Mouse (Mus musculus) forebrain, embryonic 13.5 days (tissue): ENCODE measurements around the gene Gm9747. TPM values are rescaled to one million over a fixed set of nuclear protein-coding genes. Genes with fewer than 3 reads are reported as not detected.

Experiments
- ATAC-seq: fragments of 200-750 bp; cut with Nextera tagmentation; 2 replicates; pipeline ENCODE4 v1.8.0; 2017
- H3K27ac ChIP-seq: fragments of 300-500 bp; sonication (generic); 2 replicates; pipeline ENCODE4 v1.5.1; 2015; ENCODE audit warnings: inconsistent platforms, mild to moderate bottlenecking, moderate library complexity
- H3K27me3 ChIP-seq: fragments of 300-500 bp; sonication (generic); 2 replicates; pipeline ENCODE4 v1.6.1; 2015; ENCODE audit warnings: mild to moderate bottlenecking, inconsistent platforms
- H3K36me3 ChIP-seq: fragments of 300-500 bp; sonication (generic); 2 replicates; pipeline ENCODE4 v1.6.1; 2015; ENCODE audit warnings: mild to moderate bottlenecking, inconsistent platforms; ENCODE audit not compliant: poor library complexity, severe bottlenecking
- H3K4me1 ChIP-seq: fragments of 300-500 bp; sonication (generic); 2 replicates; pipeline ENCODE4 v1.6.1; 2015; ENCODE audit warnings: inconsistent platforms
- H3K4me2 ChIP-seq: fragments of 300-500 bp; sonication (generic); 2 replicates; pipeline ENCODE4 v1.6.1; 2015; ENCODE audit warnings: inconsistent platforms, mild to moderate bottlenecking, moderate library complexity
- H3K4me3 ChIP-seq: fragments of 300-500 bp; sonication (generic); 2 replicates; pipeline ENCODE4 v1.5.1; 2015; ENCODE audit warnings: mild to moderate bottlenecking, inconsistent platforms
- H3K9ac ChIP-seq: fragments of 300-500 bp; sonication (generic); 2 replicates; pipeline ENCODE4 v1.6.1; 2015; ENCODE audit warnings: mild to moderate bottlenecking, inconsistent platforms
- H3K9me3 ChIP-seq: fragments of 300-500 bp; sonication (generic); replicated peaks from 2 replicates; pipeline ENCODE4 v1.6.1; 2016; ENCODE audit warnings: inconsistent platforms
- WGBS: fragments of 180-500 bp; shearing (Covaris S2); methylation state at CpG from one replicate; pipeline ENCODE4 v1.1.7; 2015; 5-methylcytosine and 5-hydroxymethylcytosine counted together
- polyA plus RNA-seq: library from polyadenylated mRNA; unstranded; fragments of >200 nt; fragmentation: Nextera tagmentation; extraction: Ambion mirVana; gene quantifications from 2 replicates; pipeline ENCODE4 v1.2.1, GENCODE M21; 2015

Gm9747 gene
- polyA plus RNA-seq = 25.9 and 31.3 TPM in 2 replicates

DNA sequence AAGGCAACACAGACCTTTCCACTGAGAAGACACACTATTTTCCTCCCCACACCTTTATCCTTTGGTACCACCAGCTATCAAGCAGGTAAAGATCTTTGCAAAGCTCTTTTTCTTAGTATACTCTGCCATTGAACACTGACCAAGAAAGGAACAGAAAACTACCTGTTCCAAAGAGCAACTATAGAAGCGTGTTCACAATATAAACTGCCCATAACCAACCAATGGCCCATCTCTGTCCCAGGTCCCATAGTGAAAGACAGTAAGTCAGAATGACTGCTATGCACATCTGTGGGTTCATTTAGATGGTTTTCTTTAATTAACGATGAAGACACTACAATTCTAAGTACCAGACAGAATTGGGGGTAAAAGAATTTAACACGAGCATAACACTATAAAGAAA is at the start of gene Gm9747:
Gene Gm9747 (plus strand): TSS at position 301 of the 400 bp plus-strand sequence.
- Histone ChIP-seq H3K4me2 (no peak within 1 kb of the TSS), H3K27ac (no peak within 1 kb of the TSS), H3K9me3 (no peaks in the 10 kb centered on the region), H3K9ac (no peak within 1 kb of the TSS), H3K36me3 (peaks cover 27% of the 10 kb centered on the region), H3K27me3 (no peaks in the 10 kb centered on the region), H3K4me1 (no peaks in the 10 kb centered on the region), H3K4me3 (no peak within 1 kb of the TSS)
- ATAC-seq = no peak
- WGBS = 92% methylated on average over 3 of the region's 3 CpGs

DNA sequence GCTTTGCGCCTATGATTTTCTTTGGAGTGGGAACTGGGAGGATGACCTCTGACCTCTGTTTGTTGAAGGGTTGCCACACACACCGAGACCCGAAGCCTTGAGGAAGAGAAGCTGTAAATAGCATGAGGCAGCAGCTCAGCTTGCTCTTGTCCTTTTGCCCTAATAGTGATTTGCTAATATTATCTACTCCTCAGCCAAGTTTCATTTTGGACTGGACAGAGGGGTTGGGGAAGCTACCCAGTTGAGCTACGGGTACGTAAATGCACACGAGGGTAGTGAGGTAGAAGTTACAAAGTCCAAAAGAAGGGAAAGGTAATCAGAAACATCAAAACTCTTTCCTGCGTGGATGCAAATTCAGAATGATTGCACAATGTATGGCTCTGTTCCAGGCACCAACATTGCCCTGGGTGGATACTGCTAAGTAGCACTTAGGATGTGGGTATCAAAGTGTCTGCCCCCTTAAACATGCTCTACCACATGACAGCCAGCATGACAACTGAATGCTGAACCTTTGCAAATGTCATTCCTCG is 48.9 kb upstream of the Gm9747 start:
- 88% methylated on average over 8 of the region's 8 CpGs for WGBS
- Histone ChIP-seq H3K36me3 (no peaks in the 10 kb centered on the region), H3K27me3 (no peaks in the 10 kb centered on the region), H3K4me3 (no peak overlapping the region), H3K9ac (no peak overlapping the region), H3K9me3 (no peaks in the 10 kb centered on the region), H3K4me2 (no peak overlapping the region), H3K27ac (no peak overlapping the region), H3K4me1 (no peaks in the 10 kb centered on the region)
- no peak for ATAC-seq

DNA sequence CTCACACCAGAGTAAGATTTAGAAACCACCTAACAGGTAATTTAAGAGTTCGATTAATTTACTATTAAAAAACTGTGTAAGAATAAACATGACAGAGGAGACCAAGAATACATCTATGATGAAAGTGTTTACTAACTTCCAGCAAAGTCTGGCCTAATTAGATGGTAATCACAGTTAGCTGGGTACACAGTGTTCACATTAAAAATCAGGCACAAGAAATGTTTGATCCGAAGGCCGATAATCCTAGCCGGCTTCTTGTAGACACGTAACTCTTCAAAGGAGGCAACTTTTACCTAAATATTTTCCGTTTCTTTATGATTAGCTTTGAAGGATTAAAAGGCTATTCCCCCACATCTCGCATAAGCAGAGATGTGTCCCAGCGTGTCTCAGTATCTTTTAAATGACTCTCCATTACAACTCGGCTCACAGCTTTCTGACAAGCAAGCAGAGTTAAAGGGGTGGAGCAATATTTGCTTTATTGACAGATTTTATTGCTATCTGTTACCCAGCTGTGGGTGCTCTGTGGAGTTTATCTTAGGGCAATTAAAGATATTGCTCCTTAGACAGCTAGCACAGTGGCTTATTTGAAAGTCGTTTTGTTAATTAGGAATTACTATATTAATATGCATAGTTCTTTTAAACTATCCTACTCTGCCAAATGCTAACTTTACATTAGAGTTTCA is 44.2 kb upstream of the Gm9747 start:
- Histone ChIP-seq H3K9me3 (no peaks in the 10 kb centered on the region), H3K36me3 (no peaks in the 10 kb centered on the region), H3K4me1 (peaks cover 7% of the 10 kb centered on the region; the same call in 1 of the 2 replicates), H3K9ac (no peak overlapping the region), H3K4me2 (no peak overlapping the region), H3K27ac (no peak overlapping the region), H3K4me3 (no peak overlapping the region), H3K27me3 (no peaks in the 10 kb centered on the region)
- 82% methylated on average over 10 of the region's 10 CpGs for WGBS
- ATAC-seq = no peak

DNA sequence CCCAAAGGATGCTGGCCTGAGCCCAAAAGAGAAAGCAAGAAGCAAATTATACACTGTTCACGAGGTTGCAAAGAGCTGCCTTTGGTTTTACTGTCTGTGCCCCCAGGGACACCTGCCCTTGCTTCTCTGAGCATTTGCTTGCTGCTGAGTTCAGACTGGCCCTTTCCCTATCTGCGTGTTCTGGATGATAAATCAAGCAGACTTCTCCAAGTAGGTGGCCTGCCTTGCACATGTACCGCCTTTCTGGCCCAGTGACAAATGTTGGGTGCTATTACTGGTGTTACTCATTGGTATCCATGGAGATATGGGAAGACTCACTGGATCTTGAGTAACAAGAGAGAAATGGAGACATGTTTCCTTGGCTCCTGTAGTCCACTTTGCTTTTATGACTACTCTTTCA is 43.4 kb upstream of the Gm9747 start:
- WGBS = 57% methylated on average over 3 of the region's 3 CpGs
- Histone ChIP-seq H3K4me3 (no peak overlapping the region), H3K4me1 (peaks cover 7% of the 10 kb centered on the region; the same call in 1 of the 2 replicates), H3K9me3 (no peaks in the 10 kb centered on the region), H3K4me2 (no peak overlapping the region), H3K27ac (no peak overlapping the region), H3K36me3 (no peaks in the 10 kb centered on the region), H3K27me3 (no peaks in the 10 kb centered on the region), H3K9ac (no peak overlapping the region)
- no peak for ATAC-seq

DNA sequence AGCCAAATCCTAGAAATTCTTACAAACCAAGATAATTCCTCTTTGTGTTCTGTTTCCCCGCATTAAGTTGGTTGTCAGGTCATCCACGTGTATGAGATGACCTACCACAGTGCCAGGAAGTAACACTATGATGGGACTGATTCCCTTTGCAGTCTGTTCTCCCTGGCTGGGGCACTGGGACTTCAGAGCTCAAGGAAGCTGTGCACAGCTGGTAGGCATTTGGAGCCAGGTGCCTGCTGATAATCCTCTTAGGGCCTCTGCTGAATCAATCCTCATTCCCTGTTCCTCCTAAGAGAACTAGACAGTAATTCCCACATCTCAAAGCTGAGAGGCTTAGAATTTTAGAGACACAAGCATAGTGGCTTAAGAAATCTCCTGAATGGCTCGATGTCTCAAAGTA is 41.3 kb upstream of the Gm9747 start:
- no peaks in the 10 kb centered on the region for H3K9me3 ChIP-seq
- no peaks in the 10 kb centered on the region for H3K27me3 ChIP-seq
- H3K36me3 ChIP-seq = no peaks in the 10 kb centered on the region
- H3K4me2 ChIP-seq = no peak overlapping the region
- H3K27ac ChIP-seq = no peak overlapping the region
- ATAC-seq = no peak
- no peak overlapping the region for H3K4me3 ChIP-seq
- WGBS = 16% methylated on average over 3 of the region's 3 CpGs
- H3K4me1 ChIP-seq = peaks cover 7% of the 10 kb centered on the region; the same call in 1 of the 2 replicates
- no peak overlapping the region for H3K9ac ChIP-seq

DNA sequence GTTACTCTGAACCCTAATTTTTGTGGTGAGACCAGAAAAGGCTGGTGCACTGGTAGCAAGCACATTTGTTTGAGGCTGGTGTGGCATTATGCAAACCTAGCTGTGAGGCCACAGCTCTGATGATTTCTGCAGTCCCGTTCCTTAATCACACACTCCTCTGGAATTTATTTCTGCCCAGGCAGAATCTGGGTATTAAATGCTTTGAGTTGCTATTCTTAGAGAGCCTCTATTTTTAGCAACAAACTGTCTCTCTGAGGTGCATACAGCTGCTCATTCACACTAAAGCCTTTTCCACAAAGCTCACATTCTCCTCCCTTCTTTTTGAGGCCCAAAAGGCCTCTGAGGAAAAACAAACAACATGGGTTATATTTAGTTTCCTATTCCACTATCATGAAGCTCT is 33.0 kb upstream of the Gm9747 start:
- no peaks in the 10 kb centered on the region for H3K9me3 ChIP-seq
- no peak overlapping the region for H3K4me3 ChIP-seq
- ATAC-seq = no peak
- no peaks in the 10 kb centered on the region for H3K36me3 ChIP-seq
- no peaks in the 10 kb centered on the region for H3K27me3 ChIP-seq
- no peak overlapping the region for H3K4me2 ChIP-seq
- WGBS = 26% methylated on average over 1 of the region's 1 CpGs
- H3K4me1 ChIP-seq = peaks cover 4% of the 10 kb centered on the region; the same call in 1 of the 2 replicates
- no peak overlapping the region for H3K27ac ChIP-seq
- no peak overlapping the region for H3K9ac ChIP-seq

DNA sequence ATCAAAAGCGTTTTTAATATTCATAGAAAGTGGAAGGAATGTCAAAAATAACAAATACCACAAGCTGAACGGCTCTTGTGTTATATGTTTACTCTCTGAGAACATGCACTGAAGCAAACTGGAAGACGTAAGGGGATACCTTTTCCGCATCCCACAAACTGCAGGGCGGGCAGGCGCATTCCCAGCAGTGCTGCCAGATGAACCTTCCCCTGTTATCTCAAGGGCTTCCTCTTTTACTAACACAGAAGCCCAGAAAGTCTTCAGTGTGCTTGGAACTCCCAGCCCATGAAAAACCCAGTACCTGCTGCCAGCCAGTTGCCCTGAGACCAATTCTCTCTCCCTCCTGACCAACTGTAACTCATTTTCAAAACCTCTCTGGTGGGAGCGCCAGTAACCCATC is 32.3 kb upstream of the Gm9747 start:
- no peak for ATAC-seq
- no peaks in the 10 kb centered on the region for H3K36me3 ChIP-seq
- no peak overlapping the region for H3K4me3 ChIP-seq
- H3K27me3 ChIP-seq = no peaks in the 10 kb centered on the region
- H3K27ac ChIP-seq = no peak overlapping the region
- H3K9ac ChIP-seq = no peak overlapping the region
- no peaks in the 10 kb centered on the region for H3K9me3 ChIP-seq
- H3K4me2 ChIP-seq = no peak overlapping the region
- WGBS = 88% methylated on average over 7 of the region's 7 CpGs
- peaks cover 4% of the 10 kb centered on the region; the same call in 1 of the 2 replicates for H3K4me1 ChIP-seq

DNA sequence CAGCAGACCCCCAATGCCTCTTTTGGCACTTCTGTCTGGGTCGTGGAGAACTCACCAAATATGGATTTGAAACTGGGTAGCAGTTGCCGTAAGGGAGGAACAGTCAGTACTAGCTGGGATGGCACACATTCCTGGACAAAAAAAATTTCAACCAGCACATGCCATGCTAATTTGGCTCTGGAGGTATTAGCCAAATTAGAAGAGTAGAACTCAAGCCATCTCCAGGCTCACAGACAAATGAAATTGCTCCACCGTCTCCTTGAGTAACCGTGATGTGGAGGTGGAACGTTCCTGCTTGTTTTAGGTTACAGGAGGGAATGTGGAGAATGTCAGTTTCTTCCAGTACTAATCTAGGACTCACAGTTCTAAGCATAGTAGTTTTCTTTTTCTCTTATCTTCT is 25.4 kb upstream of the Gm9747 start:
- Histone ChIP-seq H3K4me3 (no peak overlapping the region), H3K9me3 (peaks cover 4% of the 10 kb centered on the region; the same call in 1 of the 2 replicates), H3K27ac (no peak overlapping the region), H3K36me3 (no peaks in the 10 kb centered on the region), H3K4me2 (no peak overlapping the region), H3K27me3 (no peaks in the 10 kb centered on the region), H3K4me1 (no peaks in the 10 kb centered on the region), H3K9ac (no peak overlapping the region)
- ATAC-seq = no peak
- WGBS = 90% methylated on average over 5 of the region's 5 CpGs

DNA sequence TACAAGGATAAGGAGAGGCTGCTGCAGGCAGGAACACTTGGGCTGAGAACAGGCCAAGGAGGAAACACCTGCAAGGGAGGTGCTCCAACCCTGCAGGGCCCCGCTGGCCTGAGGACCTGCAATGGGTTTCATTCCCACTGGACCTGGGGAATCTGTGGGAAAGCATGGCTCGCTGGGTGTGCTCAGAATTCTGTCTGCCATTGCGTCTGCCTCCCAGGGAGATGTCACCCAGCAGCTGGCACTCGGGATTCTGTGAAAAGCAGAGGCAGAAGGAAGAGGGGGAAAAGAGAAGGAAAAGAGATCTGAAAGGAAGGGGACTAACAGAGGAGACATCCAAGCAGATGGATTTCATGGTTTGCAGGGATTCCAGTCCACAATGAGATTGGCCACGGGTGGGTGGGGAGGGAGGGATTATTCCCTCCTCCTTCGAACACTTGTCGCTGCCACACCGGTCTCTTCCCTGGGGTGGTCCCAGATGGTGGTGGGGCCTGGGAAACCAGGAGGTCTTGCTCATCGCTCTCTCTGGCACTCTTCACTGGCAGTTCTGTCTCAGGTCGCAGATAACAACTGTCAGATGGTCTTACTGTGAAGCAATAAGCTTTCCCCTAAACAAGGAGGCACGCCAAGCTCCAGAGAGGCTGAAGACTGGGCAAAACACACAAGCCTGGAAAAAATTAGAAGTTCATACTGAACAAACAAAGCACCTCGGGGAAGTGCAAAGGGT is 12.1 kb upstream of the Gm9747 start:
- no peak overlapping the region for H3K4me2 ChIP-seq
- no peak for ATAC-seq
- no peaks in the 10 kb centered on the region for H3K27me3 ChIP-seq
- no peak overlapping the region for H3K4me3 ChIP-seq
- 64% methylated on average over 12 of the region's 12 CpGs for WGBS
- H3K27ac ChIP-seq = no peak overlapping the region
- H3K9me3 ChIP-seq = no peaks in the 10 kb centered on the region
- no peak overlapping the region for H3K9ac ChIP-seq
- H3K36me3 ChIP-seq = no peaks in the 10 kb centered on the region
- 0 out of 2 replicates have a peak, but pooled peaks cover 3% of the 10 kb centered on the region for H3K4me1 ChIP-seq

DNA sequence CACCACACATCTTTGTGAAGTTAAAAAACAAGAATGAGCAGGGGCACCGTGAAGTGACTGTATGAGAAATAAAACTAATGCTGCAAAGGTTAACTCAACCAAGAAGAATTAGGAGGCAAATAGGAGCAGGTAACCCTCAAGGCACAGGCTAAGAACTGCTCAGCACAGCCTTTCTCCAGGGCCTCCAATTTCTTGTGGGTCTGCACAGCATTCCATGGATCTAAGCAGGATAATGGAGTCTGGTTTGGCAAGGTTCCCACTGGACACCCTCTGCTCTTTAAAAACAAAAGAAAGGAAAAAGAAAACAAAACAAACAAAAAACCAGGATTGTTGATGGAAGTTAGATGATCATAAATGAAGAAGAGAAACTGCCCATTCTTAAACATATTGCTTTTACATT is 11.4 kb upstream of the Gm9747 start:
- no peak for ATAC-seq
- Histone ChIP-seq H3K27me3 (no peaks in the 10 kb centered on the region), H3K4me3 (no peak overlapping the region), H3K36me3 (no peaks in the 10 kb centered on the region), H3K4me1 (0 out of 2 replicates have a peak, but pooled peaks cover 3% of the 10 kb centered on the region), H3K9me3 (no peaks in the 10 kb centered on the region), H3K9ac (no peak overlapping the region), H3K4me2 (no peak overlapping the region), H3K27ac (no peak overlapping the region)
- 66% methylated on average over 1 of the region's 1 CpGs for WGBS

DNA sequence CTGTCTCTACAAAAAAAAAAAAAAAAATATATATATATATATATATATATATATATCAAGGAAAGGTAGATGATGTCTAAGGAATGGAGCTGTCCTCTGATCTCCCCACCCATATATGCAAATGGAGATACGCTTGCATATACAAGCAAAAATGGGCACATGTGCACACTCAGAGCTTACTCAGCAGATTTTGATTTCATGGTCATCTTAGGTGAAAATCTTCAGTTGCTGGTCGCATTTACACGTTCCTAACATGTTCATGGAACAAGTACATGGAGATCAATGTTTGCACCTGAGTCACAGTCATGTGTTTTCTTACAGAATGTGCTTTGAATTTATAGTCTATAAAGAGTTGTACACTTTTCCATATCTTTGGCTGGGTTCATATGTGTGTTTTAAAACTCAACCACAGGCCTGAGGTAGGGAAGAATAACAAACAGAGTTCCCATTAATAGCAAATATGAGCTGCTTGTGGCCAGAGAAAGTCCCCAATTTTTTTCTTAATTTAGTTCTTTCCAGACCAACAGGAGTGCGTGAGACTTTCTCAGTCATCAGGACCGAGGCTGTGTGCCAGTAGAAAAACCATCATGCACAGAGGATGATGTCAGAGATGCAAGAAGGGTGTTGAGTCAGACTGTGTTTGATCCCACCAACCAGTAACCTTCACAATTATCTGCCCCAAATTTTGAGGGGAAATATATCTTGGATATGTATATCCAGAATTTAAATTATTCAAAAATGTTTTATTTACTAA is 9.7 kb upstream of the Gm9747 start:
- H3K27ac ChIP-seq = no peak overlapping the region
- H3K27me3 ChIP-seq = no peaks in the 10 kb centered on the region
- H3K36me3 ChIP-seq = no peaks in the 10 kb centered on the region
- 93% methylated on average over 5 of the region's 5 CpGs for WGBS
- no peak for ATAC-seq
- H3K4me1 ChIP-seq = 0 out of 2 replicates have a peak, but pooled peaks cover 3% of the 10 kb centered on the region
- no peak overlapping the region for H3K4me3 ChIP-seq
- no peaks in the 10 kb centered on the region for H3K9me3 ChIP-seq
- H3K4me2 ChIP-seq = no peak overlapping the region
- no peak overlapping the region for H3K9ac ChIP-seq

DNA sequence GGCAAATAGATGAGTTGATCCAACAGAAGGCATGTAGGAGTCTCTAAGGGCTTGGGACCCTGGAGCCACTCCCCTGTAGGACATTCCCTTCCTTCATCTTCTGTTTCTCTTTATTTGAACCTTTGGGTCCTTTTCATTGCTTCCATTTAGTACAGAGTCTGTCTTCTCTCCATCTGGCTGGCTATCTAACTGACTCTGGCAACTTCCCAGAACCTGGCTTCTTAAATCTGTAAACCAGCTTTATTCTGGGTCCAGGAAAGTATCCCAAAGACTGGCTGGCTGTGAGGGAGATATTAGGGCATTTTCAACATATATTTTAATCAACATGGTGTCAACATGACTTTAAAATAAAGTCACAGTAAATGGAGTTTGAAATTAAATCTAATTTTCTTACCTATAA is 4.1 kb upstream of the Gm9747 start:
- Histone ChIP-seq H3K4me3 (no peak overlapping the region), H3K9me3 (no peaks in the 10 kb centered on the region), H3K27ac (no peak overlapping the region), H3K27me3 (no peaks in the 10 kb centered on the region), H3K4me1 (no peaks in the 10 kb centered on the region), H3K9ac (no peak overlapping the region), H3K36me3 (peaks cover under 1% of the 10 kb centered on the region; the same call in 1 of the 2 replicates), H3K4me2 (no peak overlapping the region)
- ATAC-seq = no peak
